Mouse (Mus musculus) olfactory bulb, adult 2 months (tissue): Measurements from ENCODE around the gene Naip1. TPM values are rescaled to one million over a fixed set of nuclear protein-coding genes. Genes with fewer than 3 reads are reported as not detected.
"Not testable (repeated sequence)": the region's sequence is repeated elsewhere in the genome, so short reads cannot be mapped to it uniquely, and the experiment has no call there.

ENCODE experiments used
- H3K27ac ChIP-seq: fragments of 200-500 bp; 2 replicates; pipeline ENCODE4 v1.5.1; 2012; ENCODE audit warnings: low read depth, low read length; ENCODE audit not compliant: insufficient read depth
- H3K4me1 ChIP-seq: fragments of 200-500 bp; 2 replicates; pipeline ENCODE4 v1.6.1; 2012; ENCODE audit warnings: low read length; ENCODE audit not compliant: control insufficient read depth, insufficient read depth
- H3K4me3 ChIP-seq: fragments of 200-500 bp; 2 replicates; pipeline ENCODE4 v1.5.1; 2012; ENCODE audit warnings: mild to moderate bottlenecking, low read depth, low read length, moderate library complexity; ENCODE audit not compliant: insufficient read depth
- CTCF ChIP-seq: fragments of 200-500 bp; IDR thresholded peaks from 2 replicates; pipeline ENCODE4 v1.5.1; 2012; ENCODE audit warnings: low read depth, mild to moderate bottlenecking, low read length, moderate library complexity; ENCODE audit not compliant: insufficient read depth
- POLR2A ChIP-seq: fragments of 200-500 bp; IDR thresholded peaks from 2 replicates; pipeline ENCODE4 v1.6.1; 2012; ENCODE audit warnings: mild to moderate bottlenecking, low read depth, low read length, moderate library complexity; ENCODE audit not compliant: insufficient read depth
- WGBS: fragments of 180-500 bp; shearing (Covaris S2); methylation state at CpG from one replicate; pipeline ENCODE4 v1.1.7; 2018; 5-methylcytosine and 5-hydroxymethylcytosine counted together
- polyA plus RNA-seq: library from polyadenylated mRNA; stranded (reverse); fragments of >200 nt; gene quantifications from 2 replicates; pipeline ENCODE4 v1.2.4, GENCODE M21; 2012; ENCODE audit warnings: low replicate concordance; ENCODE audit not compliant: missing spikeins, insufficient read depth, insufficient read length

Gene Naip1
- polyA plus RNA-seq, 1 experiment: not detected

DNA sequence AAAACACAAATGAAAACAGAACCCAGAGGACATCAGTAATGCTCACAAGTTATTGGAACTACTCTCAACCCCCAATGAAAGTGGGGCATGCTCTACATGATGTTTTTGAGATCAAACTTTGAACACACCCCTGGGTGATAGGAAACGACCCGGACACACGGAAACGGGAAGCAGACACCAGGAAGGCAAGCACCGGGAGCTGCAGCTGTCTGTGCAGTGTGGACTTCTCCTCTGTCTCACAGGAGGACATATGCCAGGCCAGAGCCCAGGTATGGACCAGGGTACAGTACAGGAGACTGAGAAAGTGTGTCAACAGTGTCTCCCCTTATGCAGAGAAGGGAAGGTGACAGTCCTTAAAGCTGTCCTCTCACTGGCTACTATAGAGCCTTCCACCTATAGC lies 43.5 kb downstream of the Naip1 start:
- no peak for TF ChIP-seq CTCF
- TF ChIP-seq POLR2A: no peak
- no peaks in the 10 kb centered on the region for H3K4me1 ChIP-seq
- H3K27ac ChIP-seq: no peak overlapping the region
- no peak overlapping the region for H3K4me3 ChIP-seq
- WGBS: 90% methylated on average over 5 of the region's 5 CpGs

DNA sequence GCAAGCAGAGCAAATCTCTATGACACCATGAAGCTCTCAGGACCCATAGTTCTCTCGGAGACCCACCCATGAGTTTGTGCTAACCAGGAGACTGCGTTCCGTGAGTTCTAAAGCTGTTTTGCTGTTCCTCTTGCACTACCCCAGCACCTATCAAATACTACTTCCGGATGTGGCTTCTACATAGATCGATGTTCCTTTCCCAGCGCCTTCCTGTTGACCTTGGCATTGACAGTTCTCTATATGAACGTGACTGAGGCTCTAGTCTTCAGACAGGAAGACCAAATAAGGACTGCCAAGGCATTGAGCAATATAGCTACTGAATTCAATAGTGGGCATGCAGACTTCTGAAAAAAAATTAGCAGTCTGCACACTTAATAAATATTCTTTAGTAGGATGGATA lies 44.4 kb downstream of the Naip1 start:
- 82% methylated on average over 7 of the region's 7 CpGs for WGBS
- no peak overlapping the region for H3K4me3 ChIP-seq
- TF ChIP-seq CTCF (no peak), POLR2A (no peak)
- no peak overlapping the region for H3K27ac ChIP-seq
- H3K4me1 ChIP-seq: no peaks in the 10 kb centered on the region

- H3K4me1 ChIP-seq, H3K27ac ChIP-seq, H3K4me3 ChIP-seq: not testable (repeated sequence)
- 79% methylated on average over 7 of the region's 7 CpGs for WGBS
These were observed 49.6 kb downstream of the Naip1 start for GRCm38 (mm10) chr13:100402930-100403637.

GRCm38 (mm10) chr13:100391021-100391420 lies 61.6 kb downstream of the Naip1 start:
- WGBS: 29% methylated on average over 5 of the region's 5 CpGs
- not testable (repeated sequence) for H3K4me1 ChIP-seq, H3K27ac ChIP-seq, H3K4me3 ChIP-seq

DNA sequence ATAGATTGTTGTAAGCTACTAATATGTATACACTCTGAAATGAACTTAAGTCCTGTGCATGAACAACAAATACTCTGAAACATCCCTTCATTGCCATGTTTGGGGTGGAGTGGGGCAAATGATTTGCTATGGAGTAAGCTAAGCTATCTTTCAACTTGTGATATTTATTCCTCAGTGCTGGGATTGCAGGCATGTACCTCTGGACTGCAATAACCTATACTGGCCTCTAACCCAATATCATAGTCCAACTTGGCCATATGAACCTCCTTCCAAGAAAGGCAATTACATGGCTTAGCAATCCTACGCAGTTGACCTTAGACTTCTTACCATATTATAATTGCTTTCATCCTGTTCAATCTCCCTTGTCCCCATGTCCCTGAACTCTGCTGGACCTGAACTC lies 82.1 kb downstream of the Naip1 start:
- TF ChIP-seq POLR2A: no peak
- no peaks in the 10 kb centered on the region for H3K4me1 ChIP-seq
- H3K4me3 ChIP-seq: no peak overlapping the region
- no peak overlapping the region for H3K27ac ChIP-seq
- 98% methylated on average over 1 of the region's 1 CpGs for WGBS

Other genes with a start within 250 kb of the Naip1 start
- gene Naip5, start 206.5 kb downstream of the Naip1 start, polyA plus RNA-seq: not detected in 2 replicates
- gene Naip6, start 135.2 kb downstream of the Naip1 start, polyA plus RNA-seq: not detected in 2 replicates
- not detected in 2 replicates for gene Gtf2h2, start 39.7 kb upstream of the Naip1 start, polyA plus RNA-seq
- gene Ocln, start 99.8 kb upstream of the Naip1 start, polyA plus RNA-seq: not detected in 2 replicates
- not detected in 2 replicates for gene Marveld2, start 164.1 kb upstream of the Naip1 start, polyA plus RNA-seq
- not detected in 2 replicates for gene Ak6, start 198.1 kb upstream of the Naip1 start, polyA plus RNA-seq
- gene Rad17, start 198.2 kb upstream of the Naip1 start, polyA plus RNA-seq: not detected in 2 replicates
- gene Taf9, start 198.7 kb upstream of the Naip1 start, polyA plus RNA-seq: not detected in 2 replicates
- gene Ccdc125, start 216.8 kb upstream of the Naip1 start, polyA plus RNA-seq: not detected in 2 replicates